Comparison of ENCODE assay signal across 8 mouse cellular contexts in genomic region chr2:4880737-4881349, GRCm38 (mm10). TPM values are rescaled to one million over a fixed set of nuclear protein-coding genes. Genes with fewer than 3 reads are reported as not detected.
DNase-seq lines count a peak whose midpoint lies in the region; ATAC-seq and TF ChIP-seq lines count a peak whose summit lies in the region.

No protein-coding gene starts in this region.

- H3K4me3 ChIP-seq in MEL (ENCODE audit: control insufficient read depth in 1 of 2, insufficient read depth in 1 of 2, low read depth in 2 of 2, low read length in 2 of 2): peak overlapping the region; percentile 90 to 95
- peak overlapping the region; percentile 93 for H3K4me3 ChIP-seq in heart, embryonic 15.5 days
- peak overlapping the region; percentile 92 for H3K4me3 ChIP-seq in megakaryocyte, embryonic 14.5 days (replicated peaks)

- TF ChIP-seq POLR2A in MEL (IDR thresholded peaks at IDR 0.05; ENCODE audit: control insufficient read depth in 1 of 2, insufficient read depth in 1 of 2, low read depth in 1 of 2, low read length in 2 of 2, poor library complexity in 1 of 2): no peak

- H3K27me3 ChIP-seq in MEL (ENCODE audit: control insufficient read depth in 1 of 2, insufficient read depth in 2 of 2, low read length in 2 of 2): peaks cover 2% of the 10 kb centered on the region in 2 experiments; a peak in 1 of 4 replicates
- H3K27me3 ChIP-seq in heart, embryonic 15.5 days: no peaks in the 10 kb centered on the region
- H3K27me3 ChIP-seq in megakaryocyte, embryonic 14.5 days (replicated peaks): peaks cover 34% of the 10 kb centered on the region
- no peaks in the 10 kb centered on the region for H3K27me3 ChIP-seq in splenic B cell, adult 2 months (ENCODE audit: control insufficient read depth, insufficient read depth, low read length, poor library complexity, severe bottlenecking)

- no peak for TF ChIP-seq CTCF in MEL (IDR thresholded peaks at IDR 0.05 in 2 of 3, conservative IDR thresholded peaks at IDR 0.05 in 1 of 3; ENCODE audit: control insufficient read depth in 1 of 3, insufficient read depth in 1 of 3, low read depth in 2 of 3, low read length in 3 of 3, poor library complexity in 1 of 3, severe bottlenecking in 1 of 3)

- peak overlapping the region; percentile 70 for H3K27ac ChIP-seq in MEL (ENCODE audit: control insufficient read depth, low read depth, low read length)
- peak overlapping the region; percentile 100 for H3K27ac ChIP-seq in heart, embryonic 15.5 days

- TF ChIP-seq RAD21 in MEL (IDR thresholded peaks at IDR 0.05; ENCODE audit: low read depth, low read length): no peak

- no peaks in the 10 kb centered on the region for H3K9me3 ChIP-seq in MEL (replicated peaks; ENCODE audit: insufficient read depth, low read length)
- no peaks in the 10 kb centered on the region for H3K9me3 ChIP-seq in heart, embryonic 15.5 days (replicated peaks)
- no peaks in the 10 kb centered on the region for H3K9me3 ChIP-seq in megakaryocyte, embryonic 14.5 days

- peak overlapping the region; percentile 89 for H3K4me2 ChIP-seq in heart, embryonic 15.5 days

- no peak for TF ChIP-seq EP300 in MEL (IDR thresholded peaks at IDR 0.05; ENCODE audit: low read depth in 1 of 2, low read length in 2 of 2)

- H3K36me3 ChIP-seq in MEL (ENCODE audit: control insufficient read depth in 1 of 2, insufficient read depth in 2 of 2, low read length in 2 of 2): peaks cover 2 to 11% of the 10 kb centered on the region in 2 experiments; a peak in 3 of 4 replicates
- peaks cover 7% of the 10 kb centered on the region for H3K36me3 ChIP-seq in heart, embryonic 15.5 days
- H3K36me3 ChIP-seq in megakaryocyte, embryonic 14.5 days (replicated peaks; ENCODE audit: low read length): peaks cover 12% of the 10 kb centered on the region
- no peaks in the 10 kb centered on the region for H3K36me3 ChIP-seq in splenic B cell, adult 2 months (ENCODE audit: control insufficient read depth, insufficient read depth, low read length, poor library complexity, severe bottlenecking)

- peak overlapping the region; percentile 96 for H3K9ac ChIP-seq in MEL (ENCODE audit: control insufficient read depth, low read depth, low read length, poor library complexity, severe bottlenecking)
- H3K9ac ChIP-seq in heart, embryonic 15.5 days: peak overlapping the region; percentile 99

- DNase-seq in cerebellum, adult 11-12 months: peak; percentile 60
- peak; percentile 67 for DNase-seq in MEL (ENCODE audit: low read depth, low spot score)
- peak; percentile 67 for DNase-seq in embryo, embryonic 10.5 days (ENCODE audit: low spot score)
- peak; percentile 14 to 15 for DNase-seq in layer of hippocampus, postnatal 25 days (ENCODE audit: extremely low spot score in 1 of 2, low spot score in 1 of 2)
- peak; percentile 3 for DNase-seq in splenic B cell, adult 2 months (ENCODE audit: low read depth, low spot score)

- no peak for ATAC-seq in cerebellum, adult (ENCODE audit: insufficient number of reproducible peaks, low FRiP score, low TSS enrichment)
- ATAC-seq in heart, embryonic 15.5 days (replicated peaks; ENCODE audit: insufficient number of reproducible peaks, insufficient read depth, low FRiP score, low read depth): no peak

- H3K4me1 ChIP-seq in MEL (ENCODE audit: control insufficient read depth in 1 of 2, insufficient read depth in 2 of 2, low read length in 2 of 2): peaks cover 3 to 10% of the 10 kb centered on the region in 2 experiments; a peak in 3 of 4 replicates
- peaks cover 19% of the 10 kb centered on the region for H3K4me1 ChIP-seq in heart, embryonic 15.5 days (replicated peaks)
- H3K4me1 ChIP-seq in megakaryocyte, embryonic 14.5 days: peaks cover 29% of the 10 kb centered on the region

- WGBS in heart, embryonic 15.5 days: 3% methylated on average over 20 of the region's 20 CpGs

- H3K79me2 ChIP-seq in MEL (ENCODE audit: control insufficient read depth, insufficient read depth, low read length, poor library complexity): peaks cover 34% of the 10 kb centered on the region

TF ChIP-seq in MEL, 35 proteins besides CTCF, POLR2A, EP300 and RAD21:
- TF ChIP-seq CHD2 (IDR thresholded peaks at IDR 0.05; ENCODE audit: low read length) (peak; percentile 32; the same call in 1 of the 2 replicates), MYB (IDR thresholded peaks at IDR 0.05; ENCODE audit: low read depth, low read length) (no peak), BHLHE40 (IDR thresholded peaks at IDR 0.05; ENCODE audit: borderline replicate concordance, low read depth, low read length) (0 out of 2 replicates have a peak, but pooled peaks have one; percentile 13)

RNA-seq across cellular contexts. Expression of gene Sephs1, which starts 0.5 kb away (rescaled TPM):
- 36.9 and 37.1 TPM in 2 replicates for total RNA-seq in MEL (2012; rRNA removed)
- polyA plus RNA-seq in MEL (2012; ENCODE audit: insufficient read depth in 1 of 2, insufficient read length in 2 of 2, low read depth in 1 of 2, low replicate concordance in 2 of 2, missing spikeins in 1 of 2): 10 to 100 TPM in 1 of 2 experiments, not detected in 1; 40.4 TPM
- polyA plus RNA-seq in heart, embryonic 15.5 days (2015; fragmentation: Nextera tagmentation; extraction: Ambion mirVana): 33.7 and 42.3 TPM in 2 replicates
- 10 to 100 TPM; 23.5 to 27.3 TPM for total RNA-seq in layer of hippocampus, postnatal 25 days (2021)
- polyA plus RNA-seq in megakaryocyte, embryonic 14.5 days (2012; ENCODE audit: insufficient read depth, low replicate concordance): 0.61 and 2.5 TPM in 2 replicates

RNA-seq across cellular contexts. Expression of gene Phyh, which starts 38.0 kb away (rescaled TPM):
- not detected in 2 replicates for total RNA-seq in MEL (2012; rRNA removed)
- polyA plus RNA-seq in MEL (2012; ENCODE audit: insufficient read depth in 1 of 2, insufficient read length in 2 of 2, low read depth in 1 of 2, low replicate concordance in 2 of 2, missing spikeins in 1 of 2): not detected
- 170 and 225 TPM in 2 replicates for polyA plus RNA-seq in heart, embryonic 15.5 days (2015; fragmentation: Nextera tagmentation; extraction: Ambion mirVana)
- total RNA-seq in layer of hippocampus, postnatal 25 days (2021): 10 to 100 TPM; 78.3 to 80.8 TPM
- polyA plus RNA-seq in megakaryocyte, embryonic 14.5 days (2012; ENCODE audit: insufficient read depth, low replicate concordance): 3.0 TPM in 1 of 2 replicates, not detected in the other

Comparison
In these comparisons a context has a peak if more than half of its experiments do, and no peak if none do; other contexts are left out.
1. DNase-seq: peak in every context shown above with its lines; median percentile 67 in MEL; 67 in embryo, embryonic 10.5 days; 60 in cerebellum, adult 11-12 months; 14 in layer of hippocampus, postnatal 25 days; 3 in splenic B cell, adult 2 months.
2. RNA of gene Phyh, which starts 38.0 kb away (polyA plus RNA-seq): 170 to 225 TPM in heart, embryonic 15.5 days; 3.0 TPM in megakaryocyte, embryonic 14.5 days and not detected in MEL; every median in the first group is over 10 times any median in the second.
3. Peak in every context shown above with its lines, with median percentiles within 50 percentile points of each other: H3K4me3 ChIP-seq.